Mouse (Mus musculus): Measurements from ENCODE around the gene Phf23. TPM values are rescaled to one million over a fixed set of nuclear protein-coding genes. Genes with fewer than 3 reads are reported as not detected.

The Phf23 gene
- polyA plus RNA-seq, 1 experiment from 2014 or later, result 41.3 TPM

GRCm38 (mm10) chr11:70028401-70029129 lies 33.0 kb downstream of the Phf23 start:
- Histone ChIP-seq H3K4me1 (ENCODE audit: control insufficient read depth, insufficient read depth, low read length) (peaks cover 59% of the 10 kb centered on the region), H3K27me3 (ENCODE audit: control insufficient read depth, insufficient read depth, low read length) (no peaks in the 10 kb centered on the region), H3K36me3 (ENCODE audit: control insufficient read depth, insufficient read depth, low read length) (peaks cover 31% of the 10 kb centered on the region), H3K4me2 (ENCODE audit: low read length) (peak overlapping the region; percentile 72), H3K9me3 (ENCODE audit: control insufficient read depth, low read length) (no peaks in the 10 kb centered on the region), H3K4me3 (replicated peaks; ENCODE audit: low read depth, low read length) (peak overlapping the region; percentile 36), H3K27ac (replicated peaks; ENCODE audit: low read depth, low read length) (peak overlapping the region; percentile 96), H3K9ac (replicated peaks; ENCODE audit: low read length) (peak overlapping the region; percentile 44)
- 15% methylated on average over 12 of the region's 12 CpGs for WGBS
- DNase-seq, result no peak
- 0 out of 2 replicates have a peak, but pooled peaks have one; percentile 2 for ATAC-seq (ENCODE audit: low FRiP score, low TSS enrichment)

- WGBS, result under 1% methylated on average over 20 of the region's 20 CpGs
- Histone ChIP-seq H3K9me3 (ENCODE audit: control insufficient read depth, low read length) (no peaks in the 10 kb centered on the region), H3K4me3 (replicated peaks; ENCODE audit: low read depth, low read length) (peak overlapping the region; percentile 36), H3K36me3 (ENCODE audit: control insufficient read depth, insufficient read depth, low read length) (peaks cover 36% of the 10 kb centered on the region), H3K4me1 (ENCODE audit: control insufficient read depth, insufficient read depth, low read length) (peaks cover 54% of the 10 kb centered on the region), H3K27ac (replicated peaks; ENCODE audit: low read depth, low read length) (peak overlapping the region; percentile 96), H3K9ac (replicated peaks; ENCODE audit: low read length) (peak overlapping the region; percentile 44), H3K4me2 (ENCODE audit: low read length) (peak overlapping the region; percentile 72), H3K27me3 (ENCODE audit: control insufficient read depth, insufficient read depth, low read length) (no peaks in the 10 kb centered on the region)
- ATAC-seq (ENCODE audit: low FRiP score, low TSS enrichment) (peak; percentile 94), DNase-seq (peak; percentile 99)
Measured at GRCm38 (mm10) chr11:70029130-70029801, 33.7 kb downstream of the Phf23 start.

- H3K36me3 ChIP-seq (ENCODE audit: control insufficient read depth, insufficient read depth, low read length), result peaks cover 42% of the 10 kb centered on the region
- ATAC-seq (ENCODE audit: low FRiP score, low TSS enrichment) (peak; percentile 54), DNase-seq (no peak)
- peak overlapping the region; percentile 72 for H3K4me2 ChIP-seq (ENCODE audit: low read length)
- peaks cover 48% of the 10 kb centered on the region for H3K4me1 ChIP-seq (ENCODE audit: control insufficient read depth, insufficient read depth, low read length)
- peak overlapping the region; percentile 36 for H3K4me3 ChIP-seq (replicated peaks; ENCODE audit: low read depth, low read length)
- no peaks in the 10 kb centered on the region for H3K9me3 ChIP-seq (ENCODE audit: control insufficient read depth, low read length)
- H3K27me3 ChIP-seq (ENCODE audit: control insufficient read depth, insufficient read depth, low read length), result no peaks in the 10 kb centered on the region
- H3K27ac ChIP-seq (replicated peaks; ENCODE audit: low read depth, low read length), result peak overlapping the region; percentile 96
- H3K9ac ChIP-seq (replicated peaks; ENCODE audit: low read length), result peak overlapping the region; percentile 44
- WGBS, result 21% methylated on average over 10 of the region's 11 CpGs
Measured at GRCm38 (mm10) chr11:70029829-70030550, 34.4 kb downstream of the Phf23 start.

- Histone ChIP-seq H3K27me3 (ENCODE audit: control insufficient read depth, insufficient read depth, low read length) (no peaks in the 10 kb centered on the region), H3K4me3 (replicated peaks; ENCODE audit: low read depth, low read length) (peak overlapping the region; percentile 36), H3K4me2 (ENCODE audit: low read length) (peak overlapping the region; percentile 72), H3K9ac (replicated peaks; ENCODE audit: low read length) (peak overlapping the region; percentile 44; the same call in 1 of the 2 replicates), H3K27ac (replicated peaks; ENCODE audit: low read depth, low read length) (peak overlapping the region; percentile 96), H3K36me3 (ENCODE audit: control insufficient read depth, insufficient read depth, low read length) (peaks cover 46% of the 10 kb centered on the region), H3K9me3 (ENCODE audit: control insufficient read depth, low read length) (no peaks in the 10 kb centered on the region), H3K4me1 (ENCODE audit: control insufficient read depth, insufficient read depth, low read length) (peaks cover 42% of the 10 kb centered on the region)
- no peak for ATAC-seq (ENCODE audit: low FRiP score, low TSS enrichment)
- no peak for DNase-seq
- WGBS, result 90% methylated on average over 28 of the region's 28 CpGs
Measured at GRCm38 (mm10) chr11:70030651-70031320, 35.2 kb downstream of the Phf23 start.

GRCm38 (mm10) chr11:70031321-70031670 lies 35.7 kb downstream of the Phf23 start:
- Histone ChIP-seq H3K9me3 (ENCODE audit: control insufficient read depth, low read length) (no peaks in the 10 kb centered on the region), H3K4me1 (ENCODE audit: control insufficient read depth, insufficient read depth, low read length) (peaks cover 37% of the 10 kb centered on the region), H3K27me3 (ENCODE audit: control insufficient read depth, insufficient read depth, low read length) (no peaks in the 10 kb centered on the region), H3K9ac (replicated peaks; ENCODE audit: low read length) (no peak overlapping the region), H3K27ac (replicated peaks; ENCODE audit: low read depth, low read length) (0 out of 2 replicates have a peak overlapping the region, but pooled peaks have one; percentile 96), H3K4me3 (replicated peaks; ENCODE audit: low read depth, low read length) (no peak overlapping the region), H3K36me3 (ENCODE audit: control insufficient read depth, insufficient read depth, low read length) (peaks cover 50% of the 10 kb centered on the region), H3K4me2 (ENCODE audit: low read length) (no peak overlapping the region; the same call in 1 of the 2 replicates)
- WGBS, result 95% methylated on average over 11 of the region's 11 CpGs
- no peak for DNase-seq
- ATAC-seq (ENCODE audit: low FRiP score, low TSS enrichment), result no peak

- no peak overlapping the region for H3K27ac ChIP-seq (replicated peaks; ENCODE audit: low read depth, low read length)
- peaks cover 74% of the 10 kb centered on the region for H3K36me3 ChIP-seq (ENCODE audit: control insufficient read depth, insufficient read depth, low read length)
- 84% methylated on average over 7 of the region's 7 CpGs for WGBS
- no peaks in the 10 kb centered on the region for H3K4me1 ChIP-seq (ENCODE audit: control insufficient read depth, insufficient read depth, low read length)
- no peak overlapping the region for H3K4me3 ChIP-seq (replicated peaks; ENCODE audit: low read depth, low read length)
- DNase-seq (no peak), ATAC-seq (ENCODE audit: low FRiP score, low TSS enrichment) (no peak)
- H3K9ac ChIP-seq (replicated peaks; ENCODE audit: low read length), result no peak overlapping the region
- H3K27me3 ChIP-seq (ENCODE audit: control insufficient read depth, insufficient read depth, low read length), result no peaks in the 10 kb centered on the region
- no peaks in the 10 kb centered on the region for H3K9me3 ChIP-seq (ENCODE audit: control insufficient read depth, low read length)
- H3K4me2 ChIP-seq (ENCODE audit: low read length), result no peak overlapping the region
Measured at GRCm38 (mm10) chr11:70038174-70038573, 42.6 kb downstream of the Phf23 start.

GRCm38 (mm10) chr11:70039631-70040030 lies 44.1 kb downstream of the Phf23 start:
- Histone ChIP-seq H3K4me1 (ENCODE audit: control insufficient read depth, insufficient read depth, low read length) (no peaks in the 10 kb centered on the region), H3K9ac (replicated peaks; ENCODE audit: low read length) (no peak overlapping the region), H3K36me3 (ENCODE audit: control insufficient read depth, insufficient read depth, low read length) (peaks cover 76% of the 10 kb centered on the region), H3K4me3 (replicated peaks; ENCODE audit: low read depth, low read length) (no peak overlapping the region), H3K27ac (replicated peaks; ENCODE audit: low read depth, low read length) (no peak overlapping the region), H3K27me3 (ENCODE audit: control insufficient read depth, insufficient read depth, low read length) (no peaks in the 10 kb centered on the region), H3K9me3 (ENCODE audit: control insufficient read depth, low read length) (no peaks in the 10 kb centered on the region), H3K4me2 (ENCODE audit: low read length) (no peak overlapping the region)
- ATAC-seq (ENCODE audit: low FRiP score, low TSS enrichment) (no peak), DNase-seq (no peak)
- 94% methylated on average over 10 of the region's 10 CpGs for WGBS

- no peak overlapping the region for H3K9ac ChIP-seq (replicated peaks; ENCODE audit: low read length)
- H3K9me3 ChIP-seq (ENCODE audit: control insufficient read depth, low read length), result no peaks in the 10 kb centered on the region
- no peak overlapping the region for H3K4me2 ChIP-seq (ENCODE audit: low read length)
- no peaks in the 10 kb centered on the region for H3K27me3 ChIP-seq (ENCODE audit: control insufficient read depth, insufficient read depth, low read length)
- H3K4me3 ChIP-seq (replicated peaks; ENCODE audit: low read depth, low read length), result no peak overlapping the region
- H3K27ac ChIP-seq (replicated peaks; ENCODE audit: low read depth, low read length), result no peak overlapping the region
- ATAC-seq (ENCODE audit: low FRiP score, low TSS enrichment) (no peak), DNase-seq (no peak)
- peaks cover 76% of the 10 kb centered on the region for H3K36me3 ChIP-seq (ENCODE audit: control insufficient read depth, insufficient read depth, low read length)
- WGBS, result 91% methylated on average over 7 of the region's 7 CpGs
- no peaks in the 10 kb centered on the region for H3K4me1 ChIP-seq (ENCODE audit: control insufficient read depth, insufficient read depth, low read length)
Measured at GRCm38 (mm10) chr11:70040184-70040583, 44.6 kb downstream of the Phf23 start.
